Mouse (Mus musculus) CD4-positive, CD25-positive, alpha-beta regulatory T cell, adult 4 months (primary cell): Measurements from ENCODE around the gene Gon7. TPM values are rescaled to one million over a fixed set of nuclear protein-coding genes. Genes with fewer than 3 reads are reported as not detected.

Source experiments
- ATAC-seq: one replicate; pipeline ENCODE4 v1.8.0; 2017
- polyA plus RNA-seq, 2 experiments: library from polyadenylated mRNA; unstranded; fragments of 100-300 nt; shearing (Covaris generic); gene quantifications; one replicate each; pipeline ENCODE4 v1.2.1; 2017

The Gon7 gene
- polyA plus RNA-seq = 10 to 100 TPM; 27.3 to 32.2 TPM

GRCm38 (mm10) chr12:102757689-102758402, at the start of gene Gon7, which contains the start of the genes Gm28051 and Ubr7:
Gene Gon7, minus strand, starts transcription at chr12:102757803.
Gene Gm28051, minus strand, starts transcription at chr12:102757765.
Gene Ubr7, plus strand, starts transcription at chr12:102757967.
- peak; percentile 95 for ATAC-seq

GRCm38 (mm10) chr12:102799528-102799927, 41.9 kb upstream of the Gon7 start:
- ATAC-seq = no peak

GRCm38 (mm10) chr12:102787927-102788326, 30.3 kb upstream of the Gon7 start:
- ATAC-seq = no peak

- no peak for ATAC-seq
Observed at GRCm38 (mm10) chr12:102785593-102785985, 28.0 kb upstream of the Gon7 start.

- no peak for ATAC-seq
Observed at GRCm38 (mm10) chr12:102784899-102785592, 27.4 kb upstream of the Gon7 start.

- ATAC-seq = no peak
Observed at GRCm38 (mm10) chr12:102782841-102783240, 25.2 kb upstream of the Gon7 start.

- ATAC-seq = no peak
Observed at GRCm38 (mm10) chr12:102779452-102779851, 21.8 kb upstream of the Gon7 start.

GRCm38 (mm10) chr12:102778151-102778550, 20.5 kb upstream of the Gon7 start:
- no peak for ATAC-seq

- ATAC-seq = no peak
Observed at GRCm38 (mm10) chr12:102776035-102776434, 18.4 kb upstream of the Gon7 start.

GRCm38 (mm10) chr12:102772676-102773075, 15.1 kb upstream of the Gon7 start:
- ATAC-seq = no peak

GRCm38 (mm10) chr12:102771601-102772000, 14.0 kb upstream of the Gon7 start:
- no peak for ATAC-seq

- no peak for ATAC-seq
Observed at GRCm38 (mm10) chr12:102769000-102769399, 11.4 kb upstream of the Gon7 start.

GRCm38 (mm10) chr12:102763696-102764095, 6.1 kb upstream of the Gon7 start:
- no peak for ATAC-seq

- no peak for ATAC-seq
Observed at GRCm38 (mm10) chr12:102761668-102762067, 4.1 kb upstream of the Gon7 start.

GRCm38 (mm10) chr12:102758936-102759335, 1.3 kb upstream of the Gon7 start:
- ATAC-seq = no peak

GRCm38 (mm10) chr12:102758403-102758756, 777 bp upstream of the Gon7 start, which contains the start of gene Gm20604:
Gene Gm20604, minus strand, starts transcription at chr12:102758672.
- ATAC-seq = no peak

GRCm38 (mm10) chr12:102757055-102757688, 431 bp downstream of the Gon7 start:
- no peak for ATAC-seq

GRCm38 (mm10) chr12:102756304-102756703, 1.3 kb downstream of the Gon7 start:
- ATAC-seq = no peak

GRCm38 (mm10) chr12:102748256-102748655, 9.3 kb downstream of the Gon7 start:
- ATAC-seq = no peak

GRCm38 (mm10) chr12:102744839-102745238, 12.8 kb downstream of the Gon7 start:
- peak; percentile 77 for ATAC-seq

- ATAC-seq = peak; percentile 89
Observed at GRCm38 (mm10) chr12:102743589-102744574, 13.7 kb downstream of the Gon7 start, which contains the start of the genes Moap1 and Tmem251. Gene Moap1, minus strand, starts transcription at chr12:102743661. Gene Tmem251, plus strand, starts transcription at chr12:102743762.

- peak; percentile 31 for ATAC-seq
Observed at GRCm38 (mm10) chr12:102743036-102743588, 14.5 kb downstream of the Gon7 start.
